Mouse (Mus musculus): Measurements from ENCODE around the gene Col4a3.

DNA sequence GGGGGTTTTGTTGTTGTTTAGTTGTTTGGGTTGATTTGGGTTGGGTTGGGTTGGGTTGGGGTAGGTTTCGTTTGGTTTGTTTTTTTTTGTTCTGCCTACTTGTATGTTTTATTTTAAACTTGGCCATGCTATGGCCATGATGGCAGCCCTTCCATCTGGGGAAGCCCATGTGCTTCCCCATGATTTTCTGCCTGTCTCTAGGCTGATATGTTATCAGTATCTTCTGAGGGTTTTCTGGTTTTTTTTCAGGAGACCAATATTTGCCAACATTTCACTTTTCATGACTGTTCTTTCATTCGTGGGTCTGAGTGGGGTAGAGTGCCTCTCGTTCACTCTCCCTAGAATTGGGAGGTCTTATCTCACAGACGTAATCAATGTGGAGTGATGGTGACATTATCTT lies 40.9 kb downstream of the Col4a3 start:
- TF ChIP-seq GATA1 (IDR thresholded peaks at IDR 0.05; ENCODE audit: borderline replicate concordance, low read length) (no peak), FLI1 (IDR thresholded peaks at IDR 0.05; ENCODE audit: low read length) (no peak)

Data from megakaryocyte, embryonic 14.5 days (primary cell).